Mouse (Mus musculus) left cerebral cortex, postnatal 36 days (tissue): ENCODE measurements around the gene Gan. TPM values are rescaled to one million over a fixed set of nuclear protein-coding genes. Genes with fewer than 3 reads are reported as not detected.

Experiments
- DNase-seq, 2 experiments: peaks; one replicate each; pipeline ENCODE4 v3.0.0; 2021 to 2022; ENCODE audit warnings: low spot score in 2 of 2, mixed read lengths in 1 of 2
- intact Hi-C: fragments of 180-260 bp; cut with DNase I; formaldehyde crosslinking; loops from one replicate; pipeline ENCODE4 v1.15.1; 2025
- total RNA-seq, 2 experiments: library from RNA; stranded (reverse); gene quantifications; 2 replicates each; pipeline ENCODE4 v1.2.3; 2021

Gene Gan
- total RNA-seq, 2 experiments from 2014 or later = 16.3 to 17.0 TPM

DNA sequence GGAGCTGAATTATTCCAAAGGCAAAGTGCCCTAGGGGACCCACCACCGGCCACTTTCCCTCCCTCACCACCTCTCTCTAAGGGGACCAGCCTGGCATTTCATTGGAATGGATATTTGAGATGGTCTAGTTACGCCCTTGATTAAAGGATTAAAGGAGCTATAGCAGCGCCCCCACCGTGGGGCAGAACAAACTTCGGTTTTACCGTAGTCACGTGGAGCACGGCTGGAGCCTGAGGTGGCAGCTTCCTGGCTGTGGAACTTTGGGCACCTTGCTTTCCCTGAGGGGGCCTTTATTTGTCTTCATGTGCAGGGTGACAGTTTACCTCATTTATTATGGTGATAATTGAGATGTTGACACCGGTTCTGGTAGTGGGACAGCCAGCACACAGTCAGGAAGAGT is 103.8 kb downstream of the Gan start:
- intact Hi-C loops = no loop called here
- no peak for DNase-seq

- intact Hi-C loops = no loop called here
- DNase-seq = no peak
These were observed 104.8 kb downstream of the Gan start for GRCm38 (mm10) chr8:117262685-117263084.

- no peak for DNase-seq
- intact Hi-C loops = no loop called here
These were observed 105.5 kb downstream of the Gan start for GRCm38 (mm10) chr8:117263442-117263841.

DNA sequence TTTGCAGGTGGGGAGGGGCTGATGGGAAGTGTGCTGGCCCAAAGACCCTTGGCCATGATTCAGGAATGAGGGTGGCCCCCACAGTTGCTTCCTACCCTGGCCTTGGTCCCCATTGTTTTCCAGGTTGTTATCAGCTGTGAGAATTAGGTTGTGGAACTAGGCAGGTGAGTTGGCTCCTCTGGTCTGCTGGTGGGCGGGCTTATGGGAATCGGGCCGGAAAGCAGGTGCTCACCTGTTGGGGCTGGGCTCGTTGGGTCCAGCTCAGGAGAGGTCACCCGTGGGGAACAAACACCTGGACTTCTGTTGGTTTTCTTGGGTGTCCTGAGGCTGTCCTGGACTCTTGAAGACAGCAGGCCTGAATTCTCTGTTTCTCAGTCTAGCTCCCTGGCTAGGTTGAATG is 107.1 kb downstream of the Gan start:
- no peak for DNase-seq
- intact Hi-C loops = no loop called here

Other genes with a start within 250 kb of the Gan start
- 10 to 100 TPM; 19.6 to 20.8 TPM for gene Cmc2, start 236.7 kb upstream of the Gan start, total RNA-seq
- 1 to 10 TPM; 1.1 to 1.5 TPM for gene Cenpn, start 236.4 kb upstream of the Gan start, total RNA-seq
- 10 to 100 TPM; 63.3 to 66.0 TPM for gene Atmin, start 214.7 kb upstream of the Gan start, total RNA-seq
- gene 1700030J22Rik, start 179.2 kb upstream of the Gan start, total RNA-seq = 10 to 100 TPM; 13.5 TPM
- 10 to 100 TPM; 33.2 to 43.7 TPM for gene Gcsh, start 164.6 kb upstream of the Gan start, total RNA-seq
- gene Pkd1l2, start 75.7 kb upstream of the Gan start, total RNA-seq = under 1 TPM; 0.07 TPM
- gene Bco1, start 62.3 kb upstream of the Gan start, total RNA-seq = not detected
- 100 to 1,000 TPM; 333 to 339 TPM for gene Cmip, start 98.9 kb downstream of the Gan start, total RNA-seq